Mouse (Mus musculus) liver, embryonic 12.5 days (tissue): ENCODE measurements around the gene Nedd9. TPM values are rescaled to one million over a fixed set of nuclear protein-coding genes. Genes with fewer than 3 reads are reported as not detected.

Source experiments
- ATAC-seq: fragments of 200-750 bp; cut with Nextera tagmentation; 2 replicates; pipeline ENCODE4 v1.8.0; 2017; ENCODE audit warnings: moderate number of reproducible peaks, mild to moderate bottlenecking, moderate library complexity
- H3K27ac ChIP-seq: fragments of 300-500 bp; sonication (generic); 2 replicates; pipeline ENCODE4 v1.5.1; 2016; ENCODE audit warnings: mild to moderate bottlenecking
- H3K27me3 ChIP-seq: fragments of 300-500 bp; sonication (generic); replicated peaks from 2 replicates; pipeline ENCODE4 v1.6.1; 2016; ENCODE audit warnings: mild to moderate bottlenecking, moderate library complexity
- H3K36me3 ChIP-seq: fragments of 300-500 bp; sonication (generic); 2 replicates; pipeline ENCODE4 v1.6.1; 2016; ENCODE audit warnings: mild to moderate bottlenecking, moderate library complexity
- H3K4me1 ChIP-seq: fragments of 300-500 bp; sonication (generic); 2 replicates; pipeline ENCODE4 v1.6.1; 2016
- H3K4me2 ChIP-seq: fragments of 300-500 bp; sonication (generic); 2 replicates; pipeline ENCODE4 v1.6.1; 2016; ENCODE audit warnings: mild to moderate bottlenecking, moderate library complexity
- H3K4me3 ChIP-seq: fragments of 300-500 bp; sonication (generic); 2 replicates; pipeline ENCODE4 v1.5.1; 2016; ENCODE audit warnings: mild to moderate bottlenecking, moderate library complexity
- H3K9ac ChIP-seq: fragments of 300-500 bp; sonication (generic); 2 replicates; pipeline ENCODE4 v1.6.1; 2016; ENCODE audit warnings: mild to moderate bottlenecking, moderate library complexity
- H3K9me3 ChIP-seq: fragments of 300-500 bp; sonication (generic); replicated peaks from 2 replicates; pipeline ENCODE4 v1.6.1; 2016; ENCODE audit warnings: mild to moderate bottlenecking, moderate library complexity
- WGBS: fragments of 180-500 bp; shearing (Covaris S2); methylation state at CpG from one replicate; pipeline ENCODE4 v1.1.7; 2016; ENCODE audit not compliant: insufficient replicate concordance; 5-methylcytosine and 5-hydroxymethylcytosine counted together
- polyA plus RNA-seq: library from polyadenylated mRNA; unstranded; fragments of >200 nt; fragmentation: Nextera tagmentation; extraction: Ambion mirVana; gene quantifications from 2 replicates; pipeline ENCODE4 v1.2.1, GENCODE M21; 2016

Gene Nedd9
- polyA plus RNA-seq, 1 experiment from 2014 or later: 2.5 TPM

DNA sequence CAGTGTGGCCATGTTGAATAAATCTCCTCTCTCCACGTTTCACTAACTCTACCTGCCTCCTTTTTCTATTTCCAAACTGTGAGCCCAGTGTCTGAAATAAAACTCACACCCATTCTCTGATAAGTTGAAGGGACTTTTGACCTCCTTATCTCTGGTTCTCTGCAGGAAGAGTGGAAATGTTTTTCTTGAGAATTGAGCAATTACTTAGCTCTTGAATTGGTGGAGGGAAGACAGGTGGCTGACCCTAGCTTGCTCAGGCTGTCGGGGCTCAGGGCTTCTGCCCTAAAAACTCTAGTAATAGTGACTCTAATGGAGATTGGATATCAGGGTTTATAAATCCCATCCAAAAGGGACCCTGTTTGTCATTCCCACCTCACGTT, 143.3 kb downstream of the Nedd9 start:
- no peak overlapping the region for H3K4me3 ChIP-seq
- H3K9me3 ChIP-seq: no peaks in the 10 kb centered on the region
- no peak for ATAC-seq
- H3K27me3 ChIP-seq: no peaks in the 10 kb centered on the region; the same call in 1 of the 2 replicates
- no peak overlapping the region for H3K27ac ChIP-seq
- peaks cover 16% of the 10 kb centered on the region; the same call in 1 of the 2 replicates for H3K4me1 ChIP-seq
- 39% methylated on average over 3 of the region's 3 CpGs for WGBS
- no peak overlapping the region for H3K4me2 ChIP-seq
- H3K9ac ChIP-seq: no peak overlapping the region
- H3K36me3 ChIP-seq: no peaks in the 10 kb centered on the region

GRCm38 (mm10) chr13:41343163-41343886, 143.8 kb downstream of the Nedd9 start:
- Histone ChIP-seq H3K9me3 (no peaks in the 10 kb centered on the region), H3K4me2 (no peak overlapping the region), H3K4me3 (no peak overlapping the region), H3K4me1 (peaks cover 16% of the 10 kb centered on the region; the same call in 1 of the 2 replicates), H3K27me3 (no peaks in the 10 kb centered on the region), H3K36me3 (no peaks in the 10 kb centered on the region), H3K27ac (no peak overlapping the region), H3K9ac (no peak overlapping the region)
- WGBS: 26% methylated on average over 3 of the region's 3 CpGs
- no peak for ATAC-seq

DNA sequence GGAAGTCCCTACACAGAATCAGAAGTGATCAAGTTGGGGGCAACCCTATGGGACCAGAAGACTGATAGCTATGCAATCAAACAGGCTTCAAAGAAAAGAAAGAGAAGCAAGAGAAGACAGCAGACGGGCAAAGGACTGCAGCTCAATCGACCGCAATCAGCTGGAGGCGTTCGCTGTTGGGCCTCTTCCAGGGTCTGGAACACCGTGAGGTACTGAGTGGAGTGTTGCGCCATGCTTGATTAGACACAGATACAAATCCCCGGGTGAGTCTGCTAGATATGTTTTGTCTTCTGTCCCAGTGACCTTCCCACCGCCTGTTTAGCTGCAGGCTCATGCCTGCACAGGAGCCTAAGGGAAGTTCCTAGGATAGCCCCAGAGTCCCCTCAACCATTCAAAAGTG, 145.7 kb downstream of the Nedd9 start:
- no peak overlapping the region for H3K9ac ChIP-seq
- H3K4me1 ChIP-seq: peaks cover 16% of the 10 kb centered on the region; the same call in 1 of the 2 replicates
- 0 out of 2 replicates have a peak, but pooled peaks cover 4% of the 10 kb centered on the region for H3K36me3 ChIP-seq
- H3K27ac ChIP-seq: no peak overlapping the region
- H3K4me3 ChIP-seq: no peak overlapping the region
- H3K27me3 ChIP-seq: no peaks in the 10 kb centered on the region
- 77% methylated on average over 9 of the region's 9 CpGs for WGBS
- no peaks in the 10 kb centered on the region for H3K9me3 ChIP-seq
- no peak overlapping the region for H3K4me2 ChIP-seq
- ATAC-seq: no peak

- Histone ChIP-seq H3K27me3 (no peaks in the 10 kb centered on the region), H3K9ac (no peak overlapping the region), H3K4me3 (no peak overlapping the region), H3K9me3 (no peaks in the 10 kb centered on the region), H3K4me1 (0 out of 2 replicates have a peak, but pooled peaks cover 9% of the 10 kb centered on the region), H3K4me2 (no peak overlapping the region), H3K27ac (no peak overlapping the region), H3K36me3 (0 out of 2 replicates have a peak, but pooled peaks cover 4% of the 10 kb centered on the region)
- WGBS: 76% methylated on average over 22 of the region's 22 CpGs
- no peak for ATAC-seq
Measured at GRCm38 (mm10) chr13:41339653-41340351, 147.4 kb downstream of the Nedd9 start.

DNA sequence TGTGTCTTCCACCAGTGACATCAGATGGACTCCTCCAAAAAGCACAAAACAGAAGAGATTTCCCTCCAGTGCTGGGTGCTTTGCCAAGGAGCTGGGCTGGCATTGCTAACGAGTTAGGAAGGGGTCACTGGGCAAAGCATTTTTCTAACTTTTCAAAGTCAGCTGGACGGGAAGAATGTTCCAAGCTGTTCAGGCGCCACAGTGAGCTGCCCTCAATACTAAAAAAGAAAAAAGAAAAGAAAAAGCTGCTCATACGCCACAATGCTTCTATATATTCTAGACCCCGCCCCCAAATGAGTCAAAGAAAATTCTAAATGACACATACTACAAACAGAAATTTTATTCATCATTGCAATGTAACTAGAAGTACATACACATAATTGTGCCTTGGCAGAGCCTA, 148.0 kb downstream of the Nedd9 start:
- ATAC-seq: no peak
- Histone ChIP-seq H3K27me3 (no peaks in the 10 kb centered on the region), H3K4me3 (no peak overlapping the region), H3K9me3 (no peaks in the 10 kb centered on the region), H3K27ac (no peak overlapping the region), H3K4me2 (no peak overlapping the region), H3K4me1 (0 out of 2 replicates have a peak, but pooled peaks cover 6% of the 10 kb centered on the region), H3K9ac (no peak overlapping the region), H3K36me3 (0 out of 2 replicates have a peak, but pooled peaks cover 4% of the 10 kb centered on the region)
- 57% methylated on average over 5 of the region's 5 CpGs for WGBS

GRCm38 (mm10) chr13:41337407-41337806, 149.8 kb downstream of the Nedd9 start:
- H3K9ac ChIP-seq: no peak overlapping the region
- H3K4me3 ChIP-seq: no peak overlapping the region
- ATAC-seq: no peak
- 73% methylated on average over 2 of the region's 2 CpGs for WGBS
- H3K27me3 ChIP-seq: no peaks in the 10 kb centered on the region
- no peak overlapping the region for H3K4me2 ChIP-seq
- H3K27ac ChIP-seq: no peak overlapping the region
- 0 out of 2 replicates have a peak, but pooled peaks cover 4% of the 10 kb centered on the region for H3K36me3 ChIP-seq
- no peaks in the 10 kb centered on the region for H3K4me1 ChIP-seq
- no peaks in the 10 kb centered on the region for H3K9me3 ChIP-seq

DNA sequence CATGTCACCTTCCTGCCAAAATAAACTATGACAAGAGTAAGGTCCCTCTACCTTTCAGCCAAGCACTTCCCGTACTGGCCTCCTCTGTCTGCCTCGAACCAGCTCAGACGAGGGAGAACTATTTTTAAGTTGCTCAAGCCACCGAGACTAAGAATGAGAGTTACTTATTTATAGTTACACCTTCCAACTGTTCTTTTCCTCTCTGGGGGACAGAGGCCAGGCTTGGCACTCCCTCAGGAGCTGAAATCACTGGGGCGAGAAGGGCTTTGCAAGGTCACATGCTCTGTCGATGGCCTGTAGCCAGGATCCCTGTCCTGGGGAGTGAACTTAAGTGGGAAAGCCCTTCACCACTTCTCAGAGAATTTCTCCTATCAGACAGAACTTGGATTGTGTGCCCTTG, 150.9 kb downstream of the Nedd9 start:
- no peaks in the 10 kb centered on the region for H3K9me3 ChIP-seq
- 67% methylated on average over 6 of the region's 6 CpGs for WGBS
- no peak for ATAC-seq
- no peaks in the 10 kb centered on the region for H3K4me1 ChIP-seq
- H3K36me3 ChIP-seq: 0 out of 2 replicates have a peak, but pooled peaks cover 4% of the 10 kb centered on the region
- no peak overlapping the region for H3K4me2 ChIP-seq
- no peak overlapping the region for H3K27ac ChIP-seq
- no peaks in the 10 kb centered on the region for H3K27me3 ChIP-seq
- no peak overlapping the region for H3K4me3 ChIP-seq
- no peak overlapping the region for H3K9ac ChIP-seq

DNA sequence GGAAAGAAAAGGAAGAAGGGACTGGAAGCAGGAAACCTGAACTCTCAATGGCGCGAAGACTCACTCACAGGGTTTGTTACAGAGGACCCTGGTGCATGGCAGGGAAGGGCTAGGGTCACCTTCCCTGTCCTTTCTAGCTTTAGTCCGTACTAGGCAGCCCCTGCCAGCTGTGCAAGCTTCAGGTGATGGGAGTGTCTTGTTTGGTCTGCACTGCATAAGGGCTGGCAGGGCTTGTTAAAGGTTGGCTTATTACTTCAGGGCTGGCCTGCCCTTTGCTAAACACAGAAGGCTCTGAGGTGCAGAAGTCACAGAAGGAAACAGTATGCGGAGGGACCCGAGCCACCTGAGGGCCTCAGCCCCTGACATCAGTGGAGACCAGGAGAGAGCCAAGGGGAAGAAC, 151.4 kb downstream of the Nedd9 start:
- H3K36me3 ChIP-seq: 0 out of 2 replicates have a peak, but pooled peaks cover 4% of the 10 kb centered on the region
- H3K9ac ChIP-seq: no peak overlapping the region
- no peak overlapping the region for H3K4me2 ChIP-seq
- no peak overlapping the region for H3K4me3 ChIP-seq
- 0 out of 2 replicates have a peak, but pooled peaks cover 4% of the 10 kb centered on the region for H3K4me1 ChIP-seq
- H3K27ac ChIP-seq: no peak overlapping the region
- 63% methylated on average over 5 of the region's 5 CpGs for WGBS
- ATAC-seq: no peak
- no peaks in the 10 kb centered on the region for H3K9me3 ChIP-seq
- H3K27me3 ChIP-seq: no peaks in the 10 kb centered on the region

DNA sequence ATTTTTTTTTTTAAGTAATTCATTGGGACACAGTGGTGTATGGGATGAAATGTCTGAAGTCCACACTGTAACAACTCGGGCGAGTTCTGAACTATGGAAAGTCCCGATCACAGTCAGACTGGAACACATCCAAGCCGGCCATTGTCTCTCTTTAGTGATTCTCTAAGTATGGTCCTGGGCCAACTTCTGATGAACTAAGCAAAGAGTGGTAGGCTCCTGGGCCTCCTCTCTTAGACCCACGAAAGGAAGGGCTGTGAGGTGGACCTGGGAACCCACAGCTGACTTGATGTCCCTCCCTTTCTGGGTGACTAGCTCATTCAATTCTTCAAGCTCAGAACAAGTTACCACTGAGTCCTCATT, 152.5 kb downstream of the Nedd9 start:
- Histone ChIP-seq H3K4me2 (no peak overlapping the region), H3K4me1 (0 out of 2 replicates have a peak, but pooled peaks cover 4% of the 10 kb centered on the region), H3K27me3 (no peaks in the 10 kb centered on the region), H3K9me3 (no peaks in the 10 kb centered on the region), H3K4me3 (no peak overlapping the region), H3K36me3 (0 out of 2 replicates have a peak, but pooled peaks cover 4% of the 10 kb centered on the region), H3K27ac (no peak overlapping the region), H3K9ac (no peak overlapping the region)
- ATAC-seq: no peak
- WGBS: 81% methylated on average over 5 of the region's 5 CpGs

DNA sequence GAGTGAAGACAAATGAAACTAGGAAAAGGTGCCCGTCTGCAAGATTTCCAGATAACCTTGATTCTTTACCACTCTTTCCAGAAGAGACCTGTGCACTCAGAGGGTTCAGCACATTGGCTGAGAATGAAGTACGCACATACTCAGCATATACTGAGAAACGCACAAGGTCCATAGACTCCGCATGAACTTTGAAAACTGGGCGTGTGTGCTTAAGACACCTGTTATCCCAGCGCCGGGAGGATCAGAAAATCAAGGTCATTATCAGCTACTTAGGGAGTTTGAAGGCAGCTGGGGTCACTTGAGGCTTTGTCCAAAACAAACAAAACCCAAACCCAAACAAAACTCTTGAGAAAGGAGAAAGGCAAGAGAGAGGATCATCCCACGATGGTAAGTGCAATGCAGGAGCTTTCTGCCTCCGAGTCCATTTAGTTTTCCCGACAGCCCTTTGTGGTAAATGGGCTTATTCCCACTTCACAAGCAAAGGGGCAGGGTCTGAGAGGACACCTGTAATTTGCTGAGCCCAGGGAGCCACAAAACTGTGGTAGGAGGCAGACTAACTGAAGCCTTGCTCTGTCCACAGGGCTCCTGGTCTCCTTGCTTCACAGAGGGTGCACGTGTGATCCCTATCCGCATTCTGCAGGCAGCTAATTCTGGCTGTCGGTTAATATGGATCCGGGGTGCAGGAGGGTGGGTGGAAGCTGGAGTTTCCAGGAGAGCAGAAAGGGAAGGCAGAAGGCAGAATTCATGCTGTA, 153.1 kb downstream of the Nedd9 start:
- Histone ChIP-seq H3K36me3 (0 out of 2 replicates have a peak, but pooled peaks cover 4% of the 10 kb centered on the region), H3K4me3 (no peak overlapping the region), H3K27ac (no peak overlapping the region), H3K9me3 (no peaks in the 10 kb centered on the region), H3K4me1 (0 out of 2 replicates have a peak, but pooled peaks cover 4% of the 10 kb centered on the region), H3K27me3 (no peaks in the 10 kb centered on the region), H3K9ac (no peak overlapping the region), H3K4me2 (no peak overlapping the region)
- ATAC-seq: no peak
- 67% methylated on average over 14 of the region's 14 CpGs for WGBS

- Histone ChIP-seq H3K9me3 (no peaks in the 10 kb centered on the region), H3K4me2 (no peak overlapping the region), H3K4me1 (0 out of 2 replicates have a peak, but pooled peaks cover 4% of the 10 kb centered on the region), H3K27me3 (no peaks in the 10 kb centered on the region), H3K9ac (no peak overlapping the region), H3K4me3 (no peak overlapping the region), H3K27ac (no peak overlapping the region), H3K36me3 (no peaks in the 10 kb centered on the region)
- ATAC-seq: no peak
- WGBS: 85% methylated on average over 7 of the region's 7 CpGs
Measured at GRCm38 (mm10) chr13:41331671-41332340, 155.4 kb downstream of the Nedd9 start.
